Mouse (Mus musculus) mesoderm, embryonic 11.5 days (tissue): Measurements from ENCODE around the gene Rgs6.
A peak's percentile ranks its signal among the peaks of the same experiment; 100 is the strongest.

Source experiments
- DNase-seq: peaks from one replicate; pipeline ENCODE4 v3.0.0-alpha.2; 2012; ENCODE audit warnings: low read depth, low spot score

Rgs6 gene

DNA sequence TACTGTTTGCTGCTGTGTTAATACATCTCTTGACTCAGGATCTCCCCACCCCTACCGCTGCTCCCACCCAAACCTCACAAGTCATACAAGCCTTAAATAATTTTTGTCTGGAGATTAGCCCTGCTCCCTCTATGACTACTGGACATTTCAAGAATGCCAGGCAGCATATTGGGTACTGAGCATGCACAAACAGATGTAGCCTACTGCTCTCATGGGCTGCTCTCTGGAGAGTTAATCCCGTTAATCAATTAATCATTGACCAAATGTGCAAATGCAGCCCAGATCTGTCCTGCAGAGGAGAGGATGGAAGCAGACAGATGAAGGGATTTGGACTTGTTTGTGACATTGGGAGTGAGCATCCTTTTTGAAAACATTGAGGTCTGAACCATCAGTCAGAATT, at the start of gene Rgs6:
Rgs6 (plus strand) TSS at position 276 of the 400 bp plus-strand sequence.
- DNase-seq: no peak

DNA sequence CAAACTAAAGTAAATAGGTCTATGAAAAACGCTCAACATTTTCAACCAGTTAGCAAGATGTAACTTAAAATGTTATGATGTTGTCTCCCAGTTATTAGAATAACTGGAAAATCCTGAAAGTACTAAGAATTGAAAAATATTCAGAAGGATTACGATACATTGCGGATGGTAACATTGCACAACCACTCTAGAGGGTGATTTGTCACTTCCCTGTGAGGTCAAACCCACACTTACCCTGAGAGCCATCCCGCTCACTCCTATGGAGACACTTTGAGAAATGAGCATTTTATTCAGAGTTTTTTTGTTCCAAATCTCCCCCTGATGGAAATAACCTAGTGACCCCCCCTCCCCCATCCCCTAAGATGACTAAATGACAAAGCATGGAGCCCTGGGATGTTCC, 41.0 kb upstream of the Rgs6 start:
- no peak for DNase-seq

DNA sequence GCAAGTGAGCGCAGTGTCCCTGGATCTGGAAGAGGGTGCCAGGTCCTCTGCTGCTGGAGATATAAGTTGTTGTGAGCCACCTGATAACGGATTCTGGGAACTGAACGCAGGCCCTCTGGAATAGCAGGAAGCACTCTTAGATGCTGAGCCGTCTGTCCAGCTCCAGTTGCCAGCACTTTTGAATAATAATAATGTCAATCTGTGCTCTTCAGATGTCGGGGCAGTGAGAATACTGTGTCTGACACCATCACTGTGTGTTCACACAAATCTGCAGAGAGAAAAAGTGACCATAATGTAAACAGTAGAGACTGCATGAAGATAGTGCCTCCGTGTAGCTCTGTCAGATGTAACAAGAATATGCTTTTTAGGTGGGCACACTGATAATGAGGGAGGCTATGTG, 38.9 kb upstream of the Rgs6 start:
- no peak for DNase-seq

DNA sequence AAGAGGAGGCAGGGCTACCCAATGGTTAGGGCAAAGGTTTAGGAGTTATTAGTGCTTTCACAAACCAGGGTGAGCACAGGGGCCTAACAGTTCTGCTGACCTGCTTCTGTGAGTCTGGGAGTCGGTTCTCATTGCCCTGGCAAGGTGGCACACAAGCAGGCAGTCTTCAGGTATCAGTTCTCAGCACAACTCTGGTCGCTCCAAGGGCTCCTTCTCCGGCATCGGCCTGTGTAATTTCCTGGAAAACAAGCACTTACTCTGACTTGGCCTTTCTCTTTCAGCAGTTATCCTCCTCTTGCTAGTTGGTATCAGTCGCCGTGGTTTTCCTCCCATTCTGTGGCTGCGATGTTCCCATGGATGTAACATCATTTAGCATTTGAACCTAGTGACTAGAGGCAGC, 38.0 kb upstream of the Rgs6 start:
- DNase-seq: no peak

DNA sequence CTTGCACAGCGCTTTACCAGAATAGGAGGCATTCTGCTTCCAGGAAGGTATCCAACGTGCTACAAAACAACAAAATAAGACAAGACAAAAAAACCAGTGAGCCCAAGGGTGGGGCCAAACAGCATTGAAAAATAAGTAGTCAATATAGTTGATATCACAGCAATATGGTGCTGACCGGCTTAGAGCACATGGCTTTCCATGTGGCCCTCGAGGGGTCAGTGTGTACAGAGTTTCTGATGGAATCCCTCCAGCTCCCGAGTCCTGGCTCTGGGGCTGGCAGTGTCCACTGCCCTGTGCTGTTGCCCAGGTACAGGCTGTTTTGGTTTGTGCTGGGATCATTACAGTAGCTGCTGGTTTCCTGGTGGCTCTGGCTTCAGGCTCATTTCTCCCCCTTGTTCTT, 35.7 kb upstream of the Rgs6 start:
- DNase-seq: no peak

DNA sequence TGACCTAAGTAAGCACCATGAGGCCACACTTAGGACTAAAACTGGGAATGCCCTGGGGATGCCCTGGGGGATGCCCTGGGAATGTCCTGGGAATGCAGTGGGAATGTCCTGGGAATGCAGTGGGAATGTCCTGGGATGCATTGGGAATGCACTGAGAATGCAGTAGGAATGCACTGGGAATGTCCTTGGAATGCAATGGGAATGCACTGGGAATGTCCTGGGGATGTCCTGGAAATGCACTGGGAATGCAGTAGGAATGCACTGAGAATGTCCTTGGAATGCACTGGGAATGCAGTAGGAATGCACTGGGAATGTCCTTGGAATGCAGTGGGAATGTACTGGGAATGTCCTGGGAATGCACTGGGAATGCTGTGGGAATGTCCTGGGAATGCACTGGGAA, 25.2 kb upstream of the Rgs6 start:
- DNase-seq: peak; percentile 71

GRCm38 (mm10) chr12:82568370-82568769, 19.7 kb upstream of the Rgs6 start:
- no peak for DNase-seq

DNA sequence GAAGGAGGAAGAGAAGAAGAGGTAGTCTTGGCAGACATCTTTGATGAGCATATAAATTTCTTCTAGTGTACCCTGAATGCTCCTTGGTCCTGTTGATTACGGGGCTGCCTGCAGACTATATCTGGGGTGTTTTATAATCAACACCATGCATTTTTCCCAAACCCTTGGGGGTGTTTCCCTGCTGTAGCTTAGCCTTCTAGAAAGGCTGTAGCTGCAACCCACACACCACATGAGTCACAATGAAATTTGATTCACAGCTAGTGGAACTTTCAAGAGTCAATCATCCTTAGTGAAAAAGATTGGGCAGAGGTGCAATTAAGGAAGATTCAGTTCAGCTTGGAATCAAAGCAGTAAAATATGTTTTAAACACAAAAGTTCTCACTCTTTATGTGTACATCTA, 15.4 kb upstream of the Rgs6 start:
- DNase-seq: no peak

GRCm38 (mm10) chr12:82586592-82586991, 1.5 kb upstream of the Rgs6 start:
- no peak for DNase-seq

DNA sequence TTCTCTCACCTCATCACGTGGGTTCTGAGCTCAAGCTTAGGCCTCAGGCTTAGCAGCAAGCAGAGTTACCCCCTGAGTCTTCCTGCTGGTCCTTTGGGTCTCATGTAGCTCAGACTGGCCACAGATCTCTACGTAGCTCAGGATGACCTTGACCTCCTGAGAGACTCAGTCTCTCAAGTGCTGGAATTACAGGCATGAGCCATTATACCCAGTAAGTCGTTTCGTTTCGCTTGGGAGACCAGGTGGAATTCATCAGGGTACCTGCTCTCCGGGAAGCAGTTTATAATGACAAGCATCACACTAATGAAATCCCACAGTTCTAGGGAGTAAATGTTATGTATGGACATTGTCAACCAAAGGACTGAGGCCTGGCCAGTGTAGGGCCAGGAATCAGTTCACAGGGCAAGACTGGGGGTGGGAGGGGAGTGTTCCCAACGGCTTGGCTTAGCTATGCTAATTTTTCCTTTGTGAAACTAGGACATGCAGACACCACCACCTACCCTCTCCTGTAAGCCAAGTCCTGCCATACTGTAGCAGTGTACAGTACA, 670 bp upstream of the Rgs6 start:
- DNase-seq: no peak

DNA sequence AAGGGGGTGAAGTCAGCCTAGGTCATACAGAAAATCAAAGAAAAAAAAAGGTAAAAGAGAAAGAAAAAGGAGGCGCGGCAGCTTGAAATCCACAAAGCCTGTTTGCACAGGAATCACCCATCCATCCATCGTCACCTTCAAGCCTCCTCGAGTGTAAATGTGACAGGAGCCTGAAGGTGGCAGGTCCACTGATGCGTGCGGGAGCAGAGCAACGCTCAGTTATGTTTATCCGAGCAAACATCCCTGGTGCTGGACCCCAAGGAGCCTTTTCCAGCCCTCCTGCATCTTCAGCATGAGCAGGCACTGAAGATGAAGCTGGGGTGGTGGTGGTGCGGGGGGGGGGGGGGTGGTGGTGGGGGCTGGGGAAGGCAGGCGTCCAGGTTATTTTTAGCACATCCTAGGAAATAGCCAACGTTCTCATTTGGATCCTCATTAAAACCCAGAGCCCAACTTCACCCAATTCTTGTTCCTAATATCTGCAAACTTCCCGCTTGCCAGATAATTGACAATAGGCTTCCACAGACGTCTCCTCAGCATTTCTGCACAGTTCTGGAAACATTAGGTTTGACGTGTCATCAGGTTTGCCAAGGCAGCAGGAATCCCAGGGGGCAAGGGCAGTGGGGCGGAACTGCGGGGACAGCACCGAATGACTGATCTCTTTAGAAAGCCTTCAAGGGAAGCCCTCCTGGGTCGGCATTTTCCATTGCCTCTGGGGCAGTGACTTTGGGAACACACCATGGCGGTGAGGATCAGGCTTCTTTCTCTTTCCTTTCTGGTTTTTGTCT, 946 bp downstream of the Rgs6 start:
- DNase-seq: no peak

DNA sequence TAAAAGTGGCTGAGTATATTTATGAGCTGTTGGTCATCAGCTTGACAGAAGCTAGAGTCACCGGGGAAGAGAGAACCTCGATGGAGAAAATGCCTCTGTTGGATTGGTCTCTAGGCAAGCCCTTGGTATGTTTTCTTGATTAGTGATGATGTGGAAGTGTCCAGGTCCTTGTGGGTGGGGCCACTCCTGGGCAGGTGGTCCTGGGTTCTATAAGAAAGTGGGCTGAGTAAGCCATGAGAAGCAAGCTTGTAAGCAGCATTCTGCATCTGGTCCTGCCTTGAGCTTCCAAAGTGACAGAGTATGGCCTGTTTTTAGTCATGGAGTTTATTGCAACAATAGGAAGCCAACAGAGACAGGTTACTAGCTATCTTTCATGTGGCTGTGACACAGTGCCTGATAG, 10.9 kb downstream of the Rgs6 start:
- DNase-seq: no peak

GRCm38 (mm10) chr12:82600406-82600805, 12.3 kb downstream of the Rgs6 start:
- no peak for DNase-seq

DNA sequence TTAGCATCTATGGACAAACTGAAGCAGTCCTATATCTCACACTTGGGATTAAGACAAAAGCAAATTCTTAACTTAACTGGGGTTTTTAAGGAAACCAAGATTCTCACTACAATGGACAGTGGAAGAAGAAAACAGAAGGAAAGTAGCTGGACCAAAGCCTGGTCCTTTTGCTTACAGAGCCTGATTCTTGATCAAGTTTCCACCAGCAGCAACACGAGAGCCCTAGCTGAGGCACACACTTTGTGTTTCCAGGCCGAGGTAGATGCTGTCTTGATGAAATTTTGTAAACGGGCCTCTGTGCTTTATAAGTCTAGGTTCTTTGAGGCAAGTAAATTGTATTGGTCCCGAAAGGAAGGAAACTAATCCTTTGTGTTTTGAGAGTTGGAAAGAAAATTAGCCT, 14.7 kb downstream of the Rgs6 start:
- DNase-seq: no peak

DNA sequence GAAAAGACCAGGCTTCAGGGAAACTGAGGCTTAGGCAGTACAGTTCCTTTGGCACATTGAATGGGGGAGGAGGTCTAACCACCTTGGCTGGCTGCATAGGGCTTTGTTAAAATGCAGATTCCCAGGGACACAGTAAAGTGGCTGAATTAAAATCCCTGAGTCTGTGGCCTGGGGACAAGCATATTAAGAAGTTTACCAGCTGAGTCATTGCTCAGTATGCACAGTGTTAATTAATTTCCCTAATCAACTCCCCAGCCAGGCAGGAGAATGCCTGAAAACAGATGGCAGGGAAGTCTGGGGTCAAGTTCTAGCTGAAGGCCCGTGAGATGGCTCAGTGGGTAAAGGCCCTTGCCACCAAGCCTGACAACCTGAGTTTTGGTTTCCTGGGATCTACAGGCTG, 15.2 kb downstream of the Rgs6 start:
- DNase-seq: no peak

GRCm38 (mm10) chr12:82603979-82604378, 15.9 kb downstream of the Rgs6 start:
- no peak for DNase-seq

GRCm38 (mm10) chr12:82612769-82613660, 24.9 kb downstream of the Rgs6 start:
- DNase-seq: no peak

GRCm38 (mm10) chr12:82616486-82616812, 28.4 kb downstream of the Rgs6 start:
- DNase-seq: no peak

- peak; percentile 26 for DNase-seq
Measured at GRCm38 (mm10) chr12:82616813-82617681, 29.0 kb downstream of the Rgs6 start.

DNA sequence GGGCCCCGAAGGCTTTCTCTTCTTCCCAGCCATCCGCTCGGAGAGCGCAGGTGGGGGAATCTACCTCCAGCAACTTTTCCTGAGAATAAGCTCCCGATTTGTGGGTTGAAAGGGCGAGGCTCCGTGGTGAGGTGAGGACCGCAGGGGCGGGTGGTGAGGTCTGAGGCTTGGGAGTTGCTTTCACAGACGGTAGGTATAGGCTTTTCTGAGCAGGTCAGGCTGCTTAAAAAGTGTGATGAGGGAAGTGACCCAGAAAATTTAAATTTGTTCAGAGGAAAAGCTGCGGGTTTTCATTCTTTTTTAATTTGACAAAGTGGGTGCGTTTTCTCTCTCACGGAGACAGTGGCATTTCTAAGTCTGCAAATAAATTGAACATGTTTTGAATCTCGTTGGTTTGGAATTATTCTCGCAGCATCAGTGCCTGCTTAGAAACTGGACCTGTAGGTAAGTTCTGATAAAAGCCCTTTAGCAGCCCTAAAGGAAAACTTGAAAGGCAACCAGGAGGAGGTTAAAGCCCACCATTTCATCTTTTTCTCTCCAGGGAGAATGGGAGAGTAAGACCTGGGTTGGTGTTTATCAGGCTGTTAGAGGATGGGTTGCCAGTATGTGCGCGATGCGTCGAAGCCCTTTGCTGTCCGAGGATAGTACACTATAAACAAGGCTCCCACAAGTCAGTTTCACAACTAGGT, 29.7 kb downstream of the Rgs6 start:
- no peak for DNase-seq

DNA sequence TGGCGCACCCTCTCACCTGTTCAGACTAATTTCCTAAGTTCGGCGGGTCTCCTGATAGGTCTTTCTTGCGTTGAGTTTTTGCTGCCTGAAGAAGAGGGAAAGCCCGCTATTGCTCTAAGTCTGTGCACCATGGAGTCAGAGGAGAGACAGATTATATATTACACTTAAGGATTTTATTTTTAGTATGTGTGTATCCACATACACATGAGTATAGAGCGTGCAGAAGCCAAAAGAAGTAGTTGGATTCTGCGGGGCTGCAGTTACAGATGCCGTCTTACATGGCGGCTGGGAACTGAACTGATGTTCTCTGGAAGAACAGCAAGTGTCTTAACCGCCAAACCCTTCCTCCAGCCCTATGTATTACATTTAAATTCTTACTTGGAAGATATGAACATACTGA, 52.3 kb downstream of the Rgs6 start:
- no peak for DNase-seq
